Mouse (Mus musculus): ENCODE measurements around the gene Cdk19. TPM values are rescaled to one million over a fixed set of nuclear protein-coding genes. Genes with fewer than 3 reads are reported as not detected.

Gene Cdk19
- polyA plus RNA-seq, 1 experiment from 2014 or later: 15.0 TPM

- H3K36me3 ChIP-seq: no peaks in the 10 kb centered on the region
- 89% methylated on average over 9 of the region's 9 CpGs for WGBS
- no peaks in the 10 kb centered on the region for H3K9me3 ChIP-seq (replicated peaks)
- H3K9ac ChIP-seq: no peak overlapping the region
- no peaks in the 10 kb centered on the region for H3K27me3 ChIP-seq
- H3K4me2 ChIP-seq (replicated peaks): no peak overlapping the region
- peaks cover 13% of the 10 kb centered on the region for H3K4me1 ChIP-seq
- ATAC-seq (ENCODE audit: low FRiP score): no peak
- H3K27ac ChIP-seq: no peak overlapping the region
- no peak overlapping the region for H3K4me3 ChIP-seq
These were observed 14.7 kb downstream of the Cdk19 start for GRCm38 (mm10) chr10:40354081-40354480.

GRCm38 (mm10) chr10:40354556-40354955, 15.2 kb downstream of the Cdk19 start:
- H3K4me2 ChIP-seq (replicated peaks): no peak overlapping the region
- H3K9me3 ChIP-seq (replicated peaks): no peaks in the 10 kb centered on the region
- ATAC-seq (ENCODE audit: low FRiP score): no peak
- no peak overlapping the region for H3K9ac ChIP-seq
- no peaks in the 10 kb centered on the region for H3K36me3 ChIP-seq
- 89% methylated on average over 1 of the region's 1 CpGs for WGBS
- H3K4me3 ChIP-seq: no peak overlapping the region
- H3K27me3 ChIP-seq: no peaks in the 10 kb centered on the region
- H3K4me1 ChIP-seq: peaks cover 13% of the 10 kb centered on the region
- no peak overlapping the region for H3K27ac ChIP-seq

- H3K4me3 ChIP-seq: no peak overlapping the region
- no peak overlapping the region for H3K9ac ChIP-seq
- peaks cover 5% of the 10 kb centered on the region for H3K4me1 ChIP-seq
- no peaks in the 10 kb centered on the region for H3K36me3 ChIP-seq
- H3K4me2 ChIP-seq (replicated peaks): no peak overlapping the region
- no peak overlapping the region for H3K27ac ChIP-seq
- no peak for ATAC-seq (ENCODE audit: low FRiP score)
- no peaks in the 10 kb centered on the region for H3K27me3 ChIP-seq
- 76% methylated on average over 2 of the region's 2 CpGs for WGBS
- no peaks in the 10 kb centered on the region for H3K9me3 ChIP-seq (replicated peaks)
These were observed 18.8 kb downstream of the Cdk19 start for GRCm38 (mm10) chr10:40358166-40358565.

- Histone ChIP-seq H3K4me3 (no peak overlapping the region), H3K4me1 (peaks cover 6% of the 10 kb centered on the region), H3K9ac (no peak overlapping the region), H3K27ac (no peak overlapping the region), H3K27me3 (no peaks in the 10 kb centered on the region), H3K4me2 (replicated peaks) (no peak overlapping the region), H3K36me3 (no peaks in the 10 kb centered on the region), H3K9me3 (replicated peaks) (no peaks in the 10 kb centered on the region)
- WGBS: 71% methylated on average over 2 of the region's 2 CpGs
- ATAC-seq (ENCODE audit: low FRiP score): no peak
These were observed 19.8 kb downstream of the Cdk19 start for GRCm38 (mm10) chr10:40359131-40359530.

- Histone ChIP-seq H3K9me3 (replicated peaks) (no peaks in the 10 kb centered on the region), H3K4me1 (peaks cover 10% of the 10 kb centered on the region), H3K4me2 (replicated peaks) (no peak overlapping the region), H3K9ac (no peak overlapping the region), H3K4me3 (no peak overlapping the region), H3K27ac (no peak overlapping the region), H3K36me3 (no peaks in the 10 kb centered on the region), H3K27me3 (no peaks in the 10 kb centered on the region)
- WGBS: 30% methylated on average over 4 of the region's 4 CpGs
- no peak for ATAC-seq (ENCODE audit: low FRiP score)
These were observed 23.6 kb downstream of the Cdk19 start for GRCm38 (mm10) chr10:40363004-40363403.

- no peak for ATAC-seq (ENCODE audit: low FRiP score)
- 70% methylated on average over 5 of the region's 5 CpGs for WGBS
These were observed 25.4 kb downstream of the Cdk19 start for GRCm38 (mm10) chr10:40364642-40365361.

GRCm38 (mm10) chr10:40365991-40366390, 26.6 kb downstream of the Cdk19 start:
- Histone ChIP-seq H3K27ac (no peak overlapping the region), H3K4me2 (replicated peaks) (no peak overlapping the region), H3K36me3 (no peaks in the 10 kb centered on the region), H3K4me3 (no peak overlapping the region), H3K27me3 (no peaks in the 10 kb centered on the region), H3K4me1 (peaks cover 10% of the 10 kb centered on the region), H3K9me3 (replicated peaks) (no peaks in the 10 kb centered on the region), H3K9ac (no peak overlapping the region)
- ATAC-seq (ENCODE audit: low FRiP score): no peak
- 89% methylated on average over 2 of the region's 2 CpGs for WGBS

More at GRCm38 (mm10) chr10:40364642-40365361, 25.4 kb downstream of the Cdk19 start:
- H3K4me1 ChIP-seq: peaks cover 10% of the 10 kb centered on the region
- H3K27ac ChIP-seq: no peak overlapping the region
- H3K4me3 ChIP-seq: no peak overlapping the region
- H3K4me2 ChIP-seq (replicated peaks): no peak overlapping the region
- no peaks in the 10 kb centered on the region for H3K36me3 ChIP-seq
- H3K9ac ChIP-seq: no peak overlapping the region
- H3K9me3 ChIP-seq (replicated peaks): no peaks in the 10 kb centered on the region
- no peaks in the 10 kb centered on the region for H3K27me3 ChIP-seq

- no peak overlapping the region for H3K9ac ChIP-seq
- no peaks in the 10 kb centered on the region for H3K36me3 ChIP-seq
- WGBS: 71% methylated on average over 1 of the region's 1 CpGs
- H3K4me3 ChIP-seq: no peak overlapping the region
- no peak overlapping the region for H3K4me2 ChIP-seq (replicated peaks)
- H3K4me1 ChIP-seq: peaks cover 19% of the 10 kb centered on the region
- no peak for ATAC-seq (ENCODE audit: low FRiP score)
- no peak overlapping the region for H3K27ac ChIP-seq
- H3K27me3 ChIP-seq: no peaks in the 10 kb centered on the region
- no peaks in the 10 kb centered on the region for H3K9me3 ChIP-seq (replicated peaks)
These were observed 29.2 kb downstream of the Cdk19 start for GRCm38 (mm10) chr10:40368516-40368915.

GRCm38 (mm10) chr10:40370156-40370555, 30.8 kb downstream of the Cdk19 start:
- Histone ChIP-seq H3K4me3 (no peak overlapping the region), H3K9ac (no peak overlapping the region), H3K4me1 (peaks cover 17% of the 10 kb centered on the region), H3K27ac (no peak overlapping the region), H3K27me3 (no peaks in the 10 kb centered on the region), H3K4me2 (replicated peaks) (no peak overlapping the region), H3K36me3 (no peaks in the 10 kb centered on the region), H3K9me3 (replicated peaks) (no peaks in the 10 kb centered on the region)
- no peak for ATAC-seq (ENCODE audit: low FRiP score)

- no peak overlapping the region for H3K4me2 ChIP-seq (replicated peaks)
- peak overlapping the region; percentile 79 for H3K27ac ChIP-seq
- H3K27me3 ChIP-seq: no peaks in the 10 kb centered on the region
- 81% methylated on average over 8 of the region's 8 CpGs for WGBS
- ATAC-seq (ENCODE audit: low FRiP score): no peak
- H3K4me3 ChIP-seq: no peak overlapping the region
- H3K4me1 ChIP-seq: peaks cover 22% of the 10 kb centered on the region
- H3K9me3 ChIP-seq (replicated peaks): no peaks in the 10 kb centered on the region
- H3K36me3 ChIP-seq: no peaks in the 10 kb centered on the region
- H3K9ac ChIP-seq: no peak overlapping the region
These were observed 32.0 kb downstream of the Cdk19 start for GRCm38 (mm10) chr10:40371184-40371913.

GRCm38 (mm10) chr10:40371914-40372675, 32.7 kb downstream of the Cdk19 start:
- peak; percentile 90 for ATAC-seq (ENCODE audit: low FRiP score)
- H3K27ac ChIP-seq: peak overlapping the region; percentile 79
- H3K4me3 ChIP-seq: no peak overlapping the region
- no peaks in the 10 kb centered on the region for H3K9me3 ChIP-seq (replicated peaks)
- 38% methylated on average over 11 of the region's 11 CpGs for WGBS
- peaks cover 22% of the 10 kb centered on the region for H3K4me1 ChIP-seq
- H3K4me2 ChIP-seq (replicated peaks): peak overlapping the region; percentile 22; the same call in 1 of the 2 replicates
- H3K9ac ChIP-seq: no peak overlapping the region
- H3K27me3 ChIP-seq: no peaks in the 10 kb centered on the region
- H3K36me3 ChIP-seq: no peaks in the 10 kb centered on the region

- H3K4me3 ChIP-seq: no peak overlapping the region
- H3K27ac ChIP-seq: no peak overlapping the region
- peaks cover 23% of the 10 kb centered on the region for H3K4me1 ChIP-seq
- H3K27me3 ChIP-seq: no peaks in the 10 kb centered on the region
- no peak for ATAC-seq (ENCODE audit: low FRiP score)
- no peak overlapping the region for H3K4me2 ChIP-seq (replicated peaks)
- H3K9me3 ChIP-seq (replicated peaks): no peaks in the 10 kb centered on the region
- no peak overlapping the region for H3K9ac ChIP-seq
- WGBS: 94% methylated on average over 5 of the region's 5 CpGs
- no peaks in the 10 kb centered on the region for H3K36me3 ChIP-seq
These were observed 34.4 kb downstream of the Cdk19 start for GRCm38 (mm10) chr10:40373749-40374148.

All from hindbrain, embryonic 12.5 days (tissue).